Mouse (Mus musculus): ENCODE results near the gene Tspan7.

- TF ChIP-seq ZC3H11A (IDR thresholded peaks at IDR 0.05; ENCODE audit: borderline replicate concordance, low read depth, low read length) (no peak), CHD2 (IDR thresholded peaks at IDR 0.05; ENCODE audit: low read depth, low read length) (no peak), HCFC1 (IDR thresholded peaks at IDR 0.05; ENCODE audit: borderline replicate concordance, insufficient read depth, low read length) (no peak), MAFK (IDR thresholded peaks at IDR 0.05; ENCODE audit: insufficient read depth, low read depth, low read length) (no peak)
Measured at GRCm38 (mm10) chrX:10453798-10454197, 31.2 kb upstream of the Tspan7 start.

Data from ES-E14 (cell line).